Mouse (Mus musculus): ENCODE data around the gene Ears2.

DNA sequence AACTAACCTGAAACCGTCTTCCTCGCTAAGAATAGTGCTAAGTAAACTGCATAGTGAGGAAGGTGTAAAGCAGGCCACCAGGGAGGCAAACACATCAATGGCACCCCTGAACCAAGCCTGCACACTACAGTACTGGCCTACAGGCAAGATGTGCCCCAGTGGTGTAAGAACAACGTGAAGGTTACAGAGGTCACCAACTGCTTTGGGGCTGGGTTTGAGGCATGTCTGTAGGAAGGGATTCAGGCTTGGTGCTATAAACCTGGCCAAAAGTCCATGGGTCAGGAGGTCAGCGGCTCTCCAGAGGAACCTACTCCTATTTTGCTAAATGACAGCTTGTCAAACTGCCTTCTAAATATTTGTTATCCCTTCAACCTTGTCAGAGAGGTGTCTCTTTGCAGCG is 10.4 kb downstream of the Ears2 start:
- TF ChIP-seq CHD2 (IDR thresholded peaks at IDR 0.05; ENCODE audit: low read depth, low read length) (no peak), HCFC1 (IDR thresholded peaks at IDR 0.05; ENCODE audit: borderline replicate concordance, insufficient read depth, low read length) (no peak), ZC3H11A (IDR thresholded peaks at IDR 0.05; ENCODE audit: borderline replicate concordance, low read depth, low read length) (no peak)
